Mouse (Mus musculus): Measurements from ENCODE around the gene Camk1.

- TF ChIP-seq CTCF (IDR thresholded peaks at IDR 0.05; ENCODE audit: low read depth, low read length) = no peak
- TF ChIP-seq POLR2A (IDR thresholded peaks at IDR 0.05; ENCODE audit: insufficient read depth, low read length) = no peak
- no peak for TF ChIP-seq EP300 (IDR thresholded peaks at IDR 0.05; ENCODE audit: insufficient read depth, low read depth, low read length)
Observed at GRCm38 (mm10) chr6:113308141-113308540, 35.6 kb downstream of the Camk1 start.
